Mouse (Mus musculus) olfactory bulb, adult 2 months (tissue): ENCODE measurements around the gene Slc25a19.

Experiments
- CTCF ChIP-seq: fragments of 200-500 bp; IDR thresholded peaks from 2 replicates; pipeline ENCODE4 v1.5.1; 2012; ENCODE audit warnings: low read depth, mild to moderate bottlenecking, low read length, moderate library complexity; ENCODE audit not compliant: insufficient read depth
- POLR2A ChIP-seq: fragments of 200-500 bp; IDR thresholded peaks from 2 replicates; pipeline ENCODE4 v1.6.1; 2012; ENCODE audit warnings: mild to moderate bottlenecking, low read depth, low read length, moderate library complexity; ENCODE audit not compliant: insufficient read depth

- TF ChIP-seq CTCF (no peak), POLR2A (no peak)
Observed at GRCm38 (mm10) chr11:115626824-115627616, 1.1 kb downstream of the Slc25a19 start.
